Mouse (Mus musculus) ES-E14 (cell line): ENCODE measurements around the gene Mog. TPM values are rescaled to one million over a fixed set of nuclear protein-coding genes. Genes with fewer than 3 reads are reported as not detected.

Experiments used
- DNase-seq: peaks from one replicate; pipeline ENCODE4 v3.0.0-alpha.2; 2013; ENCODE audit warnings: low read depth, low spot score
- H3K27ac ChIP-seq: 2 replicates; pipeline ENCODE4 v1.5.1; 2012; ENCODE audit warnings: low read depth, mild to moderate bottlenecking, low read length, moderate library complexity, mixed read lengths; ENCODE audit not compliant: poor library complexity, insufficient read depth, severe bottlenecking
- H3K36me3 ChIP-seq: 2 replicates; pipeline ENCODE4 v1.6.1; 2012; ENCODE audit warnings: mild to moderate bottlenecking, low read length, moderate library complexity, mixed read lengths; ENCODE audit not compliant: control insufficient read depth, poor library complexity, insufficient read depth, severe bottlenecking
- H3K4me1 ChIP-seq, 2 experiments: fragments of 150-350 bp in 1 of 2; sonication (generic) in 1 of 2; 2 replicates each; pipeline ENCODE4 v1.6.1; 2012; ENCODE audit warnings: low read length in 2 of 2, mild to moderate bottlenecking in 1 of 2, mixed read lengths in 1 of 2; ENCODE audit not compliant: control insufficient read depth in 2 of 2, insufficient read depth in 2 of 2, poor library complexity in 1 of 2
- H3K4me3 ChIP-seq, 2 experiments: fragments of 150-350 bp in 1 of 2; sonication (generic) in 1 of 2; 2 replicates each; pipeline ENCODE4 v1.5.1; 2012; ENCODE audit warnings: low read length in 2 of 2, low read depth in 1 of 2, mild to moderate bottlenecking in 1 of 2, mixed read lengths in 1 of 2; ENCODE audit not compliant: insufficient read depth in 1 of 2, poor library complexity in 1 of 2, severe bottlenecking in 1 of 2
- H3K9ac ChIP-seq: 2 replicates; pipeline ENCODE4 v1.6.1; 2012; ENCODE audit warnings: low read depth, mild to moderate bottlenecking, low read length, mixed read lengths; ENCODE audit not compliant: poor library complexity, insufficient read depth, severe bottlenecking
- H3K9me3 ChIP-seq: fragments of 150-350 bp; sonication (generic); 2 replicates; pipeline ENCODE4 v1.6.1; 2012; ENCODE audit warnings: low read depth, mild to moderate bottlenecking, low read length; ENCODE audit not compliant: control insufficient read depth, insufficient read depth
- CHD2 ChIP-seq: IDR thresholded peaks from 2 replicates; pipeline ENCODE4 v1.6.1; 2014; ENCODE audit warnings: mild to moderate bottlenecking, low read depth, low read length, inconsistent platforms
- HCFC1 ChIP-seq: IDR thresholded peaks from 2 replicates; pipeline ENCODE4 v1.6.1; 2012; ENCODE audit warnings: low read length, inconsistent platforms, borderline replicate concordance; ENCODE audit not compliant: insufficient read depth
- MAFK ChIP-seq: IDR thresholded peaks from 2 replicates; pipeline ENCODE4 v1.6.1; 2014; ENCODE audit warnings: mild to moderate bottlenecking, low read depth, low read length, inconsistent platforms; ENCODE audit not compliant: insufficient read depth
- ZC3H11A ChIP-seq: IDR thresholded peaks from 2 replicates; pipeline ENCODE4 v1.6.1; 2012; ENCODE audit warnings: low read depth, mild to moderate bottlenecking, inconsistent platforms, low read length, borderline replicate concordance
- ZNF384 ChIP-seq: IDR thresholded peaks from 2 replicates; pipeline ENCODE4 v1.6.1; 2012; ENCODE audit warnings: low read depth, low read length, inconsistent platforms
- in situ Hi-C, 2 experiments: fragments of 600-800 bp; cut with MboI; formaldehyde crosslinking; loops; one replicate each; pipeline ENCODE4 v1.15.1; 2025; ENCODE audit warnings: low sequenced_read_pairs in 2 of 2, inconsistent platforms in 1 of 2; ENCODE audit not compliant: unreplicated experiment in 2 of 2
- total RNA-seq: library from RNA; depleted of rRNA; stranded (reverse); fragments of 300-350 nt; gene quantifications from 2 replicates; pipeline ENCODE4 v1.2.3, GENCODE M21; 2012

The Mog gene
- total RNA-seq, 1 experiment, result 0.62 TPM

- peak within 1 kb of the TSS; percentile 79 for H3K9ac ChIP-seq
- peak within 1 kb of the TSS; percentile 4 to 65 for H3K4me3 ChIP-seq
- DNase-seq, result no peak
- in situ Hi-C loops, result no loop called here
- TF ChIP-seq MAFK (no peak), HCFC1 (no peak), CHD2 (no peak), ZC3H11A (no peak), ZNF384 (no peak)
- peaks cover 15 to 27% of the 10 kb centered on the region in 2 experiments for H3K4me1 ChIP-seq
- no peaks in the 10 kb centered on the region for H3K9me3 ChIP-seq
- H3K36me3 ChIP-seq, result peaks cover 5% of the 10 kb centered on the region; the same call in 1 of the 2 replicates
- H3K27ac ChIP-seq, result peak within 1 kb of the TSS; percentile 93
These were observed 41.9 kb downstream of the Mog start, which contains the start of gene 2410137M14Rik for GRCm38 (mm10) chr17:36981221-36981813. Gene 2410137M14Rik (minus strand): TSS chr17:36981237.

GRCm38 (mm10) chr17:36973271-36973787, 49.9 kb downstream of the Mog start:
- in situ Hi-C loops, result no loop called here
- no peak for TF ChIP-seq MAFK
- TF ChIP-seq ZNF384, result peak; percentile 98
- 0 out of 2 replicates have a peak, but pooled peaks have one; percentile 29 for TF ChIP-seq CHD2

DNA sequence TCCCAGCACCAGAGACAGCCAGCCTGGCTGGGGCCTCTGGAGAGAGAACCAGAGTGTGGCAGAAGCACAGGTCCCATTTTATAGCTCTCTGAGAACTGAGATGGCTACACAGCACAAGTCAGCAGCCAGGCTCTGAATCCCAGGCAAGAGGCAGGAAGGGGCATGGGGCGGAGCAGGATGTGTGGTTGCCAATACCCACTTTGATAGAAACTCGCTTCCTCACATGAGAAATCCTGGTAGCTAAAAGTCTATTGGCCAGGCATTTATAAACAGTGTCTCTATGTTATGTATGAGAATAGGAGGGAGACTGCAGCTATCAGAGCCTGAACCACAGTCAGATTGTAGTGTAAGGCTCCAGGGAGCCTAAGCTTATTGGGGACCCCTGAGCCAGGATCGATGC, 50.4 kb downstream of the Mog start:
- DNase-seq, result no peak
- Histone ChIP-seq H3K27ac (peak overlapping the region; percentile 100), H3K9me3 (no peaks in the 10 kb centered on the region), H3K4me3 (no peak overlapping the region), H3K36me3 (peaks cover 8% of the 10 kb centered on the region), H3K9ac (peak overlapping the region; percentile 84), H3K4me1 (peaks cover 37 to 44% of the 10 kb centered on the region in 2 experiments)
- TF ChIP-seq CHD2 (no peak), HCFC1 (no peak), ZNF384 (no peak), MAFK (no peak), ZC3H11A (no peak)
- in situ Hi-C loops, result no loop called here

More at GRCm38 (mm10) chr17:36973271-36973787, 49.9 kb downstream of the Mog start:
- Histone ChIP-seq H3K4me3 (no peak overlapping the region), H3K4me1 (peaks cover 37 to 44% of the 10 kb centered on the region in 2 experiments), H3K9ac (peak overlapping the region; percentile 84; the same call in 1 of the 2 replicates), H3K9me3 (no peaks in the 10 kb centered on the region), H3K27ac (peak overlapping the region; percentile 100), H3K36me3 (peaks cover 6% of the 10 kb centered on the region)
- peak; percentile 74 for DNase-seq

- H3K36me3 ChIP-seq, result peaks cover 13% of the 10 kb centered on the region
- no peak for TF ChIP-seq CHD2
- no peak for TF ChIP-seq MAFK
- TF ChIP-seq ZNF384, result no peak
- no peak for TF ChIP-seq HCFC1
- TF ChIP-seq ZC3H11A, result no peak
- peak overlapping the region; percentile 28 to 63 for H3K4me3 ChIP-seq
- peaks cover 31 to 42% of the 10 kb centered on the region in 2 experiments for H3K4me1 ChIP-seq
- peak overlapping the region; percentile 85 for H3K9ac ChIP-seq
- H3K9me3 ChIP-seq, result no peaks in the 10 kb centered on the region
- H3K27ac ChIP-seq, result peak overlapping the region; percentile 91
- in situ Hi-C loops, result no loop called here
- DNase-seq, result no peak
These were observed 51.9 kb downstream of the Mog start for GRCm38 (mm10) chr17:36971172-36971850.
